Mouse (Mus musculus) CH12.LX (cell line): ENCODE data around the gene Frat2. TPM values are rescaled to one million over a fixed set of nuclear protein-coding genes. Genes with fewer than 3 reads are reported as not detected.

Experiments used
- DNase-seq: peaks from one replicate; pipeline ENCODE4 v3.0.0-alpha.2; 2013; ENCODE audit errors: extremely low read depth
- H3K27ac ChIP-seq: 2 replicates; pipeline ENCODE4 v1.5.1; 2012; ENCODE audit warnings: low read depth, mild to moderate bottlenecking, control low read depth, moderate library complexity; ENCODE audit not compliant: insufficient read depth
- H3K27me3 ChIP-seq: replicated peaks from 2 replicates; pipeline ENCODE3; 2012; ENCODE audit warnings: inconsistent platforms
- H3K36me3 ChIP-seq, 2 experiments: replicated peaks in 1 of 2; 2 replicates each; pipeline versions ENCODE3 to v1.6.1; 2012; ENCODE audit warnings: inconsistent platforms in 1 of 2, low read length in 1 of 2, mild to moderate bottlenecking in 1 of 2, mixed read lengths in 1 of 2, moderate library complexity in 1 of 2; ENCODE audit not compliant: control insufficient read depth in 1 of 2, insufficient read depth in 1 of 2
- H3K4me1 ChIP-seq, 2 experiments: 2 replicates each; pipeline ENCODE4 v1.6.1; 2012; ENCODE audit warnings: inconsistent platforms in 1 of 2, moderate library complexity in 1 of 2; ENCODE audit not compliant: insufficient read depth in 2 of 2, control insufficient read depth in 1 of 2
- H3K4me2 ChIP-seq: 2 replicates; pipeline ENCODE4 v1.6.1; 2012; ENCODE audit warnings: low read depth, mild to moderate bottlenecking, control low read depth; ENCODE audit not compliant: poor library complexity, insufficient read depth, severe bottlenecking
- H3K4me3 ChIP-seq, 3 experiments: fragments of 150-350 bp in 1 of 3; sonication (generic) in 1 of 3; replicated peaks in 1 of 3; 2 replicates each; pipeline versions ENCODE3 to v1.5.1; 2011 to 2012; ENCODE audit warnings: low read depth in 2 of 3, low read length in 2 of 3, mild to moderate bottlenecking in 2 of 3, moderate library complexity in 2 of 3, control low read depth in 1 of 3, improper control_type of control experiment in 1 of 3, inconsistent platforms in 1 of 3, mixed read lengths in 1 of 3; ENCODE audit not compliant: poor library complexity in 1 of 3
- H3K79me2 ChIP-seq: replicated peaks from 2 replicates; pipeline ENCODE4 v1.6.1; 2012; ENCODE audit warnings: mild to moderate bottlenecking, moderate library complexity; ENCODE audit not compliant: control insufficient read depth, poor library complexity, insufficient read depth, severe bottlenecking; ENCODE audit errors: extremely low read depth
- H3K9ac ChIP-seq: 2 replicates; pipeline ENCODE4 v1.6.1; 2012; ENCODE audit warnings: low read depth, mild to moderate bottlenecking, control low read depth, moderate library complexity; ENCODE audit not compliant: insufficient read depth
- H3K9me3 ChIP-seq: replicated peaks from 2 replicates; pipeline ENCODE3; 2012; ENCODE audit warnings: low read length, inconsistent platforms, mixed read lengths
- BHLHE40 ChIP-seq: IDR thresholded peaks from 2 replicates; pipeline ENCODE4 v1.6.1; 2011; ENCODE audit warnings: mild to moderate bottlenecking, low read depth, low read length, improper control_type of control experiment
- CHD2 ChIP-seq: IDR thresholded peaks from 2 replicates; pipeline ENCODE4 v1.6.1; 2011; ENCODE audit warnings: low read length, improper control_type of control experiment
- CTCF ChIP-seq, 2 experiments: IDR thresholded peaks in 1 of 2; conservative IDR thresholded peaks in 1 of 2; 2 replicates each; pipeline ENCODE4 v1.5.1; 2011 to 2012; ENCODE audit warnings: low read depth in 2 of 2, low read length in 2 of 2, improper control_type of control experiment in 1 of 2, inconsistent platforms in 1 of 2, mild to moderate bottlenecking in 1 of 2, moderate library complexity in 1 of 2
- EP300 ChIP-seq: IDR thresholded peaks from 2 replicates; pipeline ENCODE4 v1.6.1; 2011; ENCODE audit warnings: low read length, improper control_type of control experiment
- HCFC1 ChIP-seq: IDR thresholded peaks from 2 replicates; pipeline ENCODE4 v1.6.1; 2012; ENCODE audit warnings: low read depth, mild to moderate bottlenecking, inconsistent platforms, low read length, improper control_type of control experiment
- KAT2A ChIP-seq: IDR thresholded peaks from 2 replicates; pipeline ENCODE4 v1.6.1; 2012; ENCODE audit warnings: low read length, improper control_type of control experiment, inconsistent platforms; ENCODE audit not compliant: insufficient replicate concordance
- MAFK ChIP-seq: IDR thresholded peaks from 2 replicates; pipeline ENCODE4 v1.6.1; 2011; ENCODE audit warnings: low read length, improper control_type of control experiment; ENCODE audit not compliant: insufficient replicate concordance
- MAZ ChIP-seq: IDR thresholded peaks from 2 replicates; pipeline ENCODE4 v1.6.1; 2012; ENCODE audit warnings: low read depth, mild to moderate bottlenecking, inconsistent platforms, low read length, improper control_type of control experiment, moderate library complexity
- MXI1 ChIP-seq: IDR thresholded peaks from 2 replicates; pipeline ENCODE4 v1.6.1; 2011; ENCODE audit warnings: mild to moderate bottlenecking, low read depth, low read length, improper control_type of control experiment
- MYC ChIP-seq: IDR thresholded peaks from 2 replicates; pipeline ENCODE4 v1.6.1; 2011; ENCODE audit warnings: low read depth, mild to moderate bottlenecking, improper control_type of control experiment, low read length
- NELFE ChIP-seq: IDR thresholded peaks from 2 replicates; pipeline ENCODE4 v1.6.1; 2011; ENCODE audit warnings: low read depth, low read length, improper control_type of control experiment
- SIN3A ChIP-seq: IDR thresholded peaks from 2 replicates; pipeline ENCODE4 v1.6.1; 2012; ENCODE audit warnings: low read length, improper control_type of control experiment, inconsistent platforms
- SMC3 ChIP-seq: IDR thresholded peaks from 2 replicates; pipeline ENCODE4 v1.6.1; 2011; ENCODE audit warnings: low read depth, low read length, improper control_type of control experiment
- TBP ChIP-seq: conservative IDR thresholded peaks from 2 replicates; pipeline ENCODE4 v1.6.1; 2011; ENCODE audit warnings: low read depth, low read length, improper control_type of control experiment
- TCF12 ChIP-seq: IDR thresholded peaks from 2 replicates; pipeline ENCODE4 v1.6.1; 2014; ENCODE audit warnings: low read depth, mild to moderate bottlenecking, inconsistent platforms, low read length, improper control_type of control experiment
- UBTF ChIP-seq: IDR thresholded peaks from 2 replicates; pipeline ENCODE4 v1.6.1; 2012; ENCODE audit warnings: low read depth, mild to moderate bottlenecking, inconsistent platforms, low read length, improper control_type of control experiment, moderate library complexity
- USF1 ChIP-seq: IDR thresholded peaks from 2 replicates; pipeline ENCODE4 v1.6.1; 2014; ENCODE audit warnings: low read depth, mild to moderate bottlenecking, inconsistent platforms, low read length, improper control_type of control experiment
- USF2 ChIP-seq: conservative IDR thresholded peaks from 2 replicates; pipeline ENCODE4 v1.6.1; 2011; ENCODE audit warnings: low read depth, low read length, improper control_type of control experiment
- ZMIZ1 ChIP-seq: IDR thresholded peaks from 2 replicates; pipeline ENCODE4 v1.6.1; 2012; ENCODE audit warnings: low read depth, mild to moderate bottlenecking, inconsistent platforms, low read length, improper control_type of control experiment
- dilution Hi-C: fragments of 300-500 bp; cut with MboI; formaldehyde crosslinking; loops from 2 replicates; pipeline ENCODE4 v1.14.3; 2020; ENCODE audit warnings: low sequenced_read_pairs; ENCODE audit not compliant: extremely low pct_unique_long_range_greater_than_20kb, extremely low pct_ligation_motif_present
- in situ Hi-C: fragments of 300-500 bp; cut with MboI; formaldehyde crosslinking; loops from 3 replicates; pipeline ENCODE4 v1.14.3; 2019; ENCODE audit warnings: low sequenced_read_pairs, low pct_ligation_motif_present, low pct_unique_long_range_greater_than_20kb, mixed read lengths
- polyA plus RNA-seq: library from polyadenylated mRNA; unstranded; fragments of >175 nt; gene quantifications from 2 replicates; pipeline ENCODE4 v1.2.1, GENCODE M21; 2012; ENCODE audit warnings: low read depth; ENCODE audit not compliant: insufficient read length
- total RNA-seq, 2 experiments: library from RNA; depleted of rRNA; stranded (reverse); fragments of 300-350 nt in 1 of 2; fragments of >200 nt in 1 of 2; gene quantifications; 2 replicates each; pipeline ENCODE4 v1.2.3; 2012 to 2014

Frat2 gene
- total and polyA plus RNA-seq, 3 experiments = 0.55 to 1.3 (median 1.0) TPM

- TF ChIP-seq TBP = peak; percentile 91
- peak; percentile 90 for TF ChIP-seq NELFE
- TF ChIP-seq CTCF (conservative IDR thresholded peaks at IDR 0.05 in 1 of 2, IDR thresholded peaks at IDR 0.05 in 1 of 2; ENCODE audit: low read depth in 2 of 2, low read length in 2 of 2) = no peak
- peak; percentile 71; the same call in 1 of the 2 replicates for TF ChIP-seq SIN3A
- peak; percentile 97 for TF ChIP-seq HCFC1
- peak; percentile 42; the same call in 1 of the 2 replicates for TF ChIP-seq EP300
- TF ChIP-seq UBTF = 0 out of 2 replicates have a peak, but pooled peaks have one; percentile 66
- TF ChIP-seq TCF12 = 0 out of 2 replicates have a peak, but pooled peaks have one; percentile 72
- peak; percentile 80; the same call in 1 of the 2 replicates for TF ChIP-seq ZMIZ1
- no peak for TF ChIP-seq USF1
- TF ChIP-seq KAT2A = peak; percentile 91; the same call in 1 of the 2 replicates
Measured at GRCm38 (mm10) chr19:41801742-41802369, 46.1 kb downstream of the Frat2 start, which contains the start of gene Arhgap19 (continued).

- Histone ChIP-seq H3K9me3 (peaks cover 7% of the 10 kb centered on the region), H3K4me2 (peak overlapping the region; percentile 95), H3K79me2 (0 out of 2 replicates have a peak, but pooled peaks cover 11% of the 10 kb centered on the region), H3K9ac (peak overlapping the region; percentile 58), H3K27ac (no peak overlapping the region; the same call in 1 of the 2 replicates), H3K27me3 (no peaks in the 10 kb centered on the region), H3K4me1 (peaks cover 4 to 35% of the 10 kb centered on the region in 2 experiments), H3K4me3 (peak overlapping the region; percentile 56 to 98 (median 70)), H3K36me3 (peaks cover 0 to 10% of the 10 kb centered on the region in 2 experiments)
- dilution Hi-C loops = no loop called here
- DNase-seq = no peak
- in situ Hi-C loops = no loop called here
- no peak for TF ChIP-seq TCF12
- no peak for TF ChIP-seq MAZ
- no peak for TF ChIP-seq MXI1
- TF ChIP-seq CTCF (conservative IDR thresholded peaks at IDR 0.05 in 1 of 2, IDR thresholded peaks at IDR 0.05 in 1 of 2; ENCODE audit: low read depth in 2 of 2, low read length in 2 of 2) = no peak
- no peak for TF ChIP-seq MYC
- TF ChIP-seq BHLHE40 = no peak
- no peak for TF ChIP-seq MAFK
- no peak for TF ChIP-seq USF2
- TF ChIP-seq SMC3 = no peak
- TF ChIP-seq CHD2 = no peak
- TF ChIP-seq SIN3A = no peak
- TF ChIP-seq, all 38 proteins: peak for 0
Measured at GRCm38 (mm10) chr19:41800986-41801741, 46.8 kb downstream of the Frat2 start.
